ENCODE assay signal across 9 mouse cellular contexts in genomic region chr5:135794859-135795181, GRCm38 (mm10). TPM values are rescaled to one million over a fixed set of nuclear protein-coding genes. Genes with fewer than 3 reads are reported as not detected.
DNase-seq lines count a peak whose midpoint lies in the region; ATAC-seq lines count a peak whose summit lies in the region.
"Had no signal": no experiment of that assay in that cellular context is flagged by ENCODE, and none has a peak within 500 bp of the region (broad histone marks: within the 10 kb centered on the region; RNA-seq: fewer than 3 reads in every experiment).

No protein-coding gene starts in this region.

- H3K4me1 ChIP-seq in heart, embryonic 15.5 days (replicated peaks) = peaks cover 12% of the 10 kb centered on the region
- peaks cover 14% of the 10 kb centered on the region for H3K4me1 ChIP-seq in embryonic facial prominence, embryonic 10.5 days
- peaks cover 10% of the 10 kb centered on the region for H3K4me1 ChIP-seq in hindbrain, embryonic 16.5 days (ENCODE audit: control insufficient read depth, insufficient read depth, low read depth, low read length)
- H3K4me1 ChIP-seq in midbrain, embryonic 11.5 days (ENCODE audit: control insufficient read depth, insufficient read depth, low read length) = peaks cover 9% of the 10 kb centered on the region; the same call in 1 of the 2 replicates

- peak overlapping the region; percentile 54 for H3K9ac ChIP-seq in heart, embryonic 15.5 days
- H3K9ac ChIP-seq in hindbrain, embryonic 16.5 days (ENCODE audit: low read depth, low read length) = peak overlapping the region; percentile 33
- peak overlapping the region; percentile 38 for H3K9ac ChIP-seq in midbrain, embryonic 11.5 days (ENCODE audit: low read length)

- no peak for DNase-seq in heart, postnatal 36 days
- no peak for DNase-seq in embryonic facial prominence, embryonic 10.5 days (ENCODE audit: low spot score)
- DNase-seq in midbrain, embryonic 11.5 days (ENCODE audit: low spot score, missing footprints) = no peak
- DNase-seq in right cerebral cortex, adult 2 months (ENCODE audit: low spot score in 2 of 2) = no peak
- no peak for DNase-seq in gastrocnemius, adult 8-10 months (ENCODE audit: low spot score in 2 of 2)
- no peak for DNase-seq in adrenal gland, adult 18-20 months (ENCODE audit: low spot score in 2 of 2)

- intact Hi-C loops in heart, postnatal 36 days (cut with DNase I) = loop anchor here (1.0 kb wide), 2 partner anchors 11 to 60 kb away; partner anchors contain the start of gene Srrm3

- no peaks in the 10 kb centered on the region for H3K9me3 ChIP-seq in heart, embryonic 15.5 days (replicated peaks)
- H3K9me3 ChIP-seq in embryonic facial prominence, embryonic 10.5 days = no peaks in the 10 kb centered on the region
- H3K9me3 ChIP-seq in hindbrain, embryonic 16.5 days (ENCODE audit: control insufficient read depth, low read length) = no peaks in the 10 kb centered on the region
- no peaks in the 10 kb centered on the region for H3K9me3 ChIP-seq in midbrain, embryonic 11.5 days (ENCODE audit: control insufficient read depth, low read length)

- peak overlapping the region; percentile 51 for H3K4me3 ChIP-seq in heart, embryonic 15.5 days
- peak overlapping the region; percentile 48 for H3K4me3 ChIP-seq in embryonic facial prominence, embryonic 10.5 days
- H3K4me3 ChIP-seq in hindbrain, embryonic 16.5 days (ENCODE audit: low read length) = no peak overlapping the region
- H3K4me3 ChIP-seq in midbrain, embryonic 11.5 days (ENCODE audit: low read depth, low read length) = 0 out of 2 replicates have a peak overlapping the region, but pooled peaks have one; percentile 5

- H3K27ac ChIP-seq in heart, embryonic 15.5 days = peak overlapping the region; percentile 75
- H3K27ac ChIP-seq in embryonic facial prominence, embryonic 10.5 days (replicated peaks) = peak overlapping the region; percentile 70
- H3K27ac ChIP-seq in hindbrain, embryonic 16.5 days (ENCODE audit: low read depth, low read length) = peak overlapping the region; percentile 58
- peak overlapping the region; percentile 84 for H3K27ac ChIP-seq in midbrain, embryonic 11.5 days (ENCODE audit: low read depth, low read length)

- H3K4me2 ChIP-seq in heart, embryonic 15.5 days = peak overlapping the region; percentile 66
- peak overlapping the region; percentile 41 for H3K4me2 ChIP-seq in hindbrain, embryonic 16.5 days (ENCODE audit: low read length)
- peak overlapping the region; percentile 34 for H3K4me2 ChIP-seq in midbrain, embryonic 11.5 days

- no peak for ATAC-seq in heart, embryonic 15.5 days (replicated peaks; ENCODE audit: insufficient number of reproducible peaks, insufficient read depth, low FRiP score, low read depth)
- no peak; the same call in 1 of the 2 replicates for ATAC-seq in hindbrain, embryonic 16.5 days
- ATAC-seq in midbrain, embryonic 11.5 days (ENCODE audit: low FRiP score) = no peak

- WGBS in heart, embryonic 15.5 days = 10% methylated on average over 5 of the region's 5 CpGs
- 6% methylated on average over 5 of the region's 5 CpGs for WGBS in embryonic facial prominence, embryonic 10.5 days
- 5% methylated on average over 5 of the region's 5 CpGs for WGBS in hindbrain, embryonic 16.5 days
- 7% methylated on average over 5 of the region's 5 CpGs for WGBS in midbrain, embryonic 11.5 days

- peaks cover 18% of the 10 kb centered on the region for H3K36me3 ChIP-seq in heart, embryonic 15.5 days
- peaks cover 25% of the 10 kb centered on the region for H3K36me3 ChIP-seq in embryonic facial prominence, embryonic 10.5 days (replicated peaks)
- peaks cover 16% of the 10 kb centered on the region for H3K36me3 ChIP-seq in hindbrain, embryonic 16.5 days (ENCODE audit: control insufficient read depth, insufficient read depth, low read length)
- peaks cover 20% of the 10 kb centered on the region for H3K36me3 ChIP-seq in midbrain, embryonic 11.5 days (ENCODE audit: control insufficient read depth, insufficient read depth, low read length)

- H3K27me3 ChIP-seq in heart, embryonic 15.5 days = no peaks in the 10 kb centered on the region
- H3K27me3 ChIP-seq in embryonic facial prominence, embryonic 10.5 days (replicated peaks; ENCODE audit: low read depth, poor library complexity, severe bottlenecking) = 0 out of 2 replicates have a peak, but pooled peaks cover 4% of the 10 kb centered on the region
- H3K27me3 ChIP-seq in hindbrain, embryonic 16.5 days (replicated peaks; ENCODE audit: control insufficient read depth, insufficient read depth, low read length) = no peaks in the 10 kb centered on the region
- no peaks in the 10 kb centered on the region for H3K27me3 ChIP-seq in midbrain, embryonic 11.5 days (ENCODE audit: control insufficient read depth, insufficient read depth, low read length)

RNA-seq across cellular contexts. Expression of gene Srrm3, which starts 11.9 kb away (rescaled TPM):
- 0.18 and 0.33 TPM in 2 replicates for polyA plus RNA-seq in heart, embryonic 15.5 days (2015; fragmentation: Nextera tagmentation; extraction: Ambion mirVana)
- total RNA-seq in heart, postnatal 36 days (2021) = not detected
- polyA plus RNA-seq in embryonic facial prominence, embryonic 10.5 days (2016; fragmentation: Nextera tagmentation; extraction: Ambion mirVana) = 4.9 and 5.3 TPM in 2 replicates
- 59.7 and 65.9 TPM in 2 replicates for polyA plus RNA-seq in hindbrain, embryonic 16.5 days (2015; fragmentation: Nextera tagmentation; extraction: Ambion mirVana)
- polyA plus RNA-seq in midbrain, embryonic 11.5 days (2014; fragmentation: Nextera tagmentation; extraction: Ambion mirVana) = 19.0 and 20.7 TPM in 2 replicates
- total RNA-seq in gastrocnemius, adult 8-10 months (2022) = not detected
- 1 to 10 TPM; 2.6 to 4.2 TPM for total RNA-seq in adrenal gland, adult 18-20 months (2021)

RNA-seq across cellular contexts. Expression of gene Mdh2, which starts 16.5 kb away (rescaled TPM):
- polyA plus RNA-seq in heart, embryonic 15.5 days (2015; fragmentation: Nextera tagmentation; extraction: Ambion mirVana) = 1,014 and 1,128 TPM in 2 replicates
- total RNA-seq in heart, postnatal 36 days (2021) = 1,000 to 10,000 TPM; 1,890 to 1,983 TPM
- 603 and 625 TPM in 2 replicates for polyA plus RNA-seq in embryonic facial prominence, embryonic 10.5 days (2016; fragmentation: Nextera tagmentation; extraction: Ambion mirVana)
- 670 and 701 TPM in 2 replicates for polyA plus RNA-seq in hindbrain, embryonic 16.5 days (2015; fragmentation: Nextera tagmentation; extraction: Ambion mirVana)
- polyA plus RNA-seq in midbrain, embryonic 11.5 days (2014; fragmentation: Nextera tagmentation; extraction: Ambion mirVana) = 562 and 580 TPM in 2 replicates
- total RNA-seq in gastrocnemius, adult 8-10 months (2022) = 100 to 1,000 TPM; 825 to 986 (median 954) TPM
- total RNA-seq in adrenal gland, adult 18-20 months (2021) = 100 to 1,000 TPM; 474 to 759 TPM

RNA-seq across cellular contexts. Expression of gene Styxl1, which starts 16.6 kb away (rescaled TPM):
- polyA plus RNA-seq in heart, embryonic 15.5 days (2015; fragmentation: Nextera tagmentation; extraction: Ambion mirVana) = 0.39 and 0.41 TPM in 2 replicates
- not detected for total RNA-seq in heart, postnatal 36 days (2021)
- 0.30 and 0.31 TPM in 2 replicates for polyA plus RNA-seq in embryonic facial prominence, embryonic 10.5 days (2016; fragmentation: Nextera tagmentation; extraction: Ambion mirVana)
- 0.48 and 0.51 TPM in 2 replicates for polyA plus RNA-seq in hindbrain, embryonic 16.5 days (2015; fragmentation: Nextera tagmentation; extraction: Ambion mirVana)
- polyA plus RNA-seq in midbrain, embryonic 11.5 days (2014; fragmentation: Nextera tagmentation; extraction: Ambion mirVana) = not detected in 2 replicates
- total RNA-seq in gastrocnemius, adult 8-10 months (2022) = not detected
- under 1 TPM; 0.23 to 0.51 TPM for total RNA-seq in adrenal gland, adult 18-20 months (2021)
- polyA plus RNA-seq: spleen, adult 2 months had no signal

RNA-seq across cellular contexts. Expression of gene Tmem120a, which starts 50.6 kb away (rescaled TPM):
- polyA plus RNA-seq in heart, embryonic 15.5 days (2015; fragmentation: Nextera tagmentation; extraction: Ambion mirVana) = 32.9 and 37.1 TPM in 2 replicates
- 10 to 100 TPM; 12.9 to 18.3 TPM for total RNA-seq in heart, postnatal 36 days (2021)
- polyA plus RNA-seq in embryonic facial prominence, embryonic 10.5 days (2016; fragmentation: Nextera tagmentation; extraction: Ambion mirVana) = 54.7 and 59.3 TPM in 2 replicates
- polyA plus RNA-seq in hindbrain, embryonic 16.5 days (2015; fragmentation: Nextera tagmentation; extraction: Ambion mirVana) = 90.3 and 93.5 TPM in 2 replicates
- polyA plus RNA-seq in midbrain, embryonic 11.5 days (2014; fragmentation: Nextera tagmentation; extraction: Ambion mirVana) = 57.5 and 59.9 TPM in 2 replicates
- total RNA-seq in gastrocnemius, adult 8-10 months (2022) = 10 to 100 TPM in 1 of 4 experiments, 1 to 10 TPM in 3; 7.9 to 12.3 (median 8.9) TPM
- total RNA-seq in adrenal gland, adult 18-20 months (2021) = 10 to 100 TPM; 46.2 to 94.5 TPM
